Mouse (Mus musculus): Measurements from ENCODE around the gene Pdzk1ip1. TPM values are rescaled to one million over a fixed set of nuclear protein-coding genes. Genes with fewer than 3 reads are reported as not detected.

Gene Pdzk1ip1
- polyA plus RNA-seq, 1 experiment from 2014 or later = 90.5 TPM

- no peaks in the 10 kb centered on the region for H3K36me3 ChIP-seq (ENCODE audit: control insufficient read depth, insufficient read depth, low read length)
- H3K4me1 ChIP-seq (ENCODE audit: control insufficient read depth, insufficient read depth, low read length) = 0 out of 2 replicates have a peak, but pooled peaks cover 3% of the 10 kb centered on the region
- H3K27ac ChIP-seq (ENCODE audit: low read depth, low read length) = no peak overlapping the region
- no peak overlapping the region for H3K4me2 ChIP-seq (replicated peaks; ENCODE audit: low read depth, low read length)
- ATAC-seq (ENCODE audit: low FRiP score, low TSS enrichment) = 0 out of 2 replicates have a peak, but pooled peaks have one; percentile 36
- H3K9ac ChIP-seq (ENCODE audit: low read depth, low read length) = no peak overlapping the region
- WGBS = 22% methylated on average over 6 of the region's 6 CpGs
- H3K4me3 ChIP-seq (ENCODE audit: low read length) = no peak overlapping the region
- H3K9me3 ChIP-seq (ENCODE audit: control insufficient read depth, low read length) = no peaks in the 10 kb centered on the region
- H3K27me3 ChIP-seq (ENCODE audit: control insufficient read depth, insufficient read depth, low read length) = peaks cover 18% of the 10 kb centered on the region
Measured at GRCm38 (mm10) chr4:115085522-115086095, 2.9 kb upstream of the Pdzk1ip1 start.

DNA sequence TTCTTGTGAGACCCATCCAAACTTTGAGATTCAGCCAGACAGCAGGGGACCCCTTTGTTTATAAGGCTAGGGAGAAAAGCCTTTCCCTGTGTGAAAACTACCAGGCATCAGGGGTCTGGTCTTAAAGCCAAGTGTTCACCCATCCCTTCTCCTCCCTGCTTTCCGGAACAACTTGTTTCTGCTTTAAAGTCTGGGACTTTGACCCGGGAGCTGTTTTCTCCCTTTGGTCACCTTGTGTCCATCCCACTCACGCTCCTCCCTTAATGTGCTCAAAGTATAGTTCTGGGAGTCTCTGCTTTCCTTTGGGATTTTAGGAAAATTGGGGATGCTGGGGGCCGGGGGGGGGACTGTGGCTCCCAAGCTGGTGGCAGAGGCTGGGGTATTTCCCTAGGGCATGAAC, 2.3 kb upstream of the Pdzk1ip1 start:
- no peak overlapping the region for H3K4me2 ChIP-seq (replicated peaks; ENCODE audit: low read depth, low read length)
- no peaks in the 10 kb centered on the region for H3K36me3 ChIP-seq (ENCODE audit: control insufficient read depth, insufficient read depth, low read length)
- peaks cover 18% of the 10 kb centered on the region for H3K27me3 ChIP-seq (ENCODE audit: control insufficient read depth, insufficient read depth, low read length)
- no peak overlapping the region for H3K9ac ChIP-seq (ENCODE audit: low read depth, low read length)
- 0 out of 2 replicates have a peak, but pooled peaks cover 6% of the 10 kb centered on the region for H3K4me1 ChIP-seq (ENCODE audit: control insufficient read depth, insufficient read depth, low read length)
- H3K9me3 ChIP-seq (ENCODE audit: control insufficient read depth, low read length) = no peaks in the 10 kb centered on the region
- no peak overlapping the region for H3K27ac ChIP-seq (ENCODE audit: low read depth, low read length)
- no peak for ATAC-seq (ENCODE audit: low FRiP score, low TSS enrichment)
- no peak overlapping the region for H3K4me3 ChIP-seq (ENCODE audit: low read length)
- WGBS = 72% methylated on average over 4 of the region's 4 CpGs

GRCm38 (mm10) chr4:115086763-115087415, 1.6 kb upstream of the Pdzk1ip1 start:
- Histone ChIP-seq H3K4me2 (replicated peaks; ENCODE audit: low read depth, low read length) (no peak overlapping the region), H3K4me3 (ENCODE audit: low read length) (no peak overlapping the region), H3K27ac (ENCODE audit: low read depth, low read length) (no peak overlapping the region), H3K4me1 (ENCODE audit: control insufficient read depth, insufficient read depth, low read length) (0 out of 2 replicates have a peak, but pooled peaks cover 6% of the 10 kb centered on the region), H3K9ac (ENCODE audit: low read depth, low read length) (no peak overlapping the region), H3K36me3 (ENCODE audit: control insufficient read depth, insufficient read depth, low read length) (no peaks in the 10 kb centered on the region), H3K27me3 (ENCODE audit: control insufficient read depth, insufficient read depth, low read length) (peaks cover 18% of the 10 kb centered on the region), H3K9me3 (ENCODE audit: control insufficient read depth, low read length) (no peaks in the 10 kb centered on the region)
- ATAC-seq (ENCODE audit: low FRiP score, low TSS enrichment) = no peak
- 61% methylated on average over 3 of the region's 3 CpGs for WGBS

- ATAC-seq (ENCODE audit: low FRiP score, low TSS enrichment) = peak; percentile 26; the same call in 1 of the 2 replicates
- no peak overlapping the region for H3K4me2 ChIP-seq (replicated peaks; ENCODE audit: low read depth, low read length)
- H3K9me3 ChIP-seq (ENCODE audit: control insufficient read depth, low read length) = no peaks in the 10 kb centered on the region
- no peak overlapping the region for H3K9ac ChIP-seq (ENCODE audit: low read depth, low read length)
- H3K27me3 ChIP-seq (ENCODE audit: control insufficient read depth, insufficient read depth, low read length) = peaks cover 26% of the 10 kb centered on the region
- WGBS = 55% methylated on average over 2 of the region's 2 CpGs
- H3K36me3 ChIP-seq (ENCODE audit: control insufficient read depth, insufficient read depth, low read length) = no peaks in the 10 kb centered on the region
- no peak overlapping the region for H3K27ac ChIP-seq (ENCODE audit: low read depth, low read length)
- no peak overlapping the region for H3K4me3 ChIP-seq (ENCODE audit: low read length)
- 0 out of 2 replicates have a peak, but pooled peaks cover 8% of the 10 kb centered on the region for H3K4me1 ChIP-seq (ENCODE audit: control insufficient read depth, insufficient read depth, low read length)
Measured at GRCm38 (mm10) chr4:115090592-115090991, 2.1 kb downstream of the Pdzk1ip1 start.

DNA sequence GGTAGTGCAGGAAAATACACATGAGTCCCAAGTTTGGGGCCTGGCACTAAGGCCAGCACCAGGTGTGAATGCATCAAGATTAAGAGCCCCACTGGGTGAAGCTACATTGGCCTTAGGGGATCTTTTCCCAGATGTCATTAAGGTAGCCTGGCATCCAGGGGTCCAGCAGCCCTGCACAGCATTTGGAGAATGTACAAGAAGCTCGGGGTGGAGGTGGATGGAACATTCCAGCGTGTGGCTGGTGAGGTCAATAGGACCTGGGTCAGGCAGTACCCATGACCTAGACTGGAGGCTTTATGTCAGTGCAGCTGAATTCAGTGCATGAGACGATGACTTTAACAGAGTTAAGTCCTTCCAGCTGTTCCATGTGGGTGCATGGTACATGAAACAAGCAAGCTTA, 3.3 kb downstream of the Pdzk1ip1 start:
- Histone ChIP-seq H3K4me1 (ENCODE audit: control insufficient read depth, insufficient read depth, low read length) (peaks cover 19% of the 10 kb centered on the region; the same call in 1 of the 2 replicates), H3K4me2 (replicated peaks; ENCODE audit: low read depth, low read length) (no peak overlapping the region), H3K36me3 (ENCODE audit: control insufficient read depth, insufficient read depth, low read length) (no peaks in the 10 kb centered on the region), H3K27ac (ENCODE audit: low read depth, low read length) (no peak overlapping the region), H3K4me3 (ENCODE audit: low read length) (no peak overlapping the region), H3K9me3 (ENCODE audit: control insufficient read depth, low read length) (no peaks in the 10 kb centered on the region), H3K9ac (ENCODE audit: low read depth, low read length) (no peak overlapping the region), H3K27me3 (ENCODE audit: control insufficient read depth, insufficient read depth, low read length) (peaks cover 35% of the 10 kb centered on the region)
- WGBS = 78% methylated on average over 3 of the region's 3 CpGs
- ATAC-seq (ENCODE audit: low FRiP score, low TSS enrichment) = no peak

DNA sequence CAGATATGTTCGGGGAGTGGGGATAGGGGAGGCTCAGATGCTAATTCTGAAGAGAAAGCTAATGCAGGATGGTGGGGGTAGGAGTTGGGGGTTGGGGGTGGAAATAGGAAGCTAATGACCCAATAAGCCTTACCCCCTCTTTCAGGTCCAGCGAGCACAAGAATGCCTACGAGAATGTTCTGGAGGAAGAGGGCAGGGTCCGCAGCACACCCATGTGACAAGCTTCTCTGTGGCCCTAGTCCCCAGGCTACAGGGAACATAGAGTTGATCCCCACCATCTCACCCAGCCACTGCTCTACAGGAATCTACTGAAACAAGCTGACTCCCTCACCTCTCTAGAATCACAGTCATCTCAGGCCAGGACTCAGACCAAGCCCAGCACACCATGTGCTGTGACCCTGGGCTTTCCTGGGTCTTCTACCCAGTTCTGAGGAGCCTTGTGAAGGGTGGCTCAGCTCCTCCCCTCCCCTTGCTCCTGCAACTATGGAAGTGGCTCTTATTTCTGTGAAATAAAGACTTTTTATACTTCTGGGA, 4.9 kb downstream of the Pdzk1ip1 start:
- Histone ChIP-seq H3K4me2 (replicated peaks; ENCODE audit: low read depth, low read length) (no peak overlapping the region), H3K4me1 (ENCODE audit: control insufficient read depth, insufficient read depth, low read length) (peaks cover 22% of the 10 kb centered on the region; the same call in 1 of the 2 replicates), H3K9ac (ENCODE audit: low read depth, low read length) (no peak overlapping the region), H3K9me3 (ENCODE audit: control insufficient read depth, low read length) (no peaks in the 10 kb centered on the region), H3K4me3 (ENCODE audit: low read length) (no peak overlapping the region), H3K36me3 (ENCODE audit: control insufficient read depth, insufficient read depth, low read length) (no peaks in the 10 kb centered on the region), H3K27me3 (ENCODE audit: control insufficient read depth, insufficient read depth, low read length) (peaks cover 28% of the 10 kb centered on the region), H3K27ac (ENCODE audit: low read depth, low read length) (no peak overlapping the region)
- WGBS = 54% methylated on average over 4 of the region's 4 CpGs
- no peak for ATAC-seq (ENCODE audit: low FRiP score, low TSS enrichment)

DNA sequence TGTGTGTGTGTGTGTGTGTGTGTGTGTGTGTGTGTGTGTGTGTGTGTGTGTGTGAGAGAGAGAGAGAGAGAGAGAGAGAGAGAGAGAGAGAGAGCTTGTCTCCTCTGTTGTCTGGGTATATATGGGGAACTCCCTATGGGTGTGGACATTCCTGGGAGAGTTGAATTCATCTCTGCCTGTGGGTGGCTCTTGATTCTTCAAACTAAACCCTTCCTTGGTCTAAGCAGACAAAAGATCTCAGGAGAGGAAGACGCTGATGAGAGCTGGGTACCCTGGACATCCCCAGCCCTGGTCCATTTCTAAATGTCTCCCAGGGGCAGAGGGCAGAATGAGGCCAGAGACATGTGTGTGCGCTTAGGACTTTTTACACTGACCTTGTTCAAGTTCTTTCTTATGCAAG, 5.5 kb downstream of the Pdzk1ip1 start:
- no peaks in the 10 kb centered on the region for H3K9me3 ChIP-seq (ENCODE audit: control insufficient read depth, low read length)
- H3K36me3 ChIP-seq (ENCODE audit: control insufficient read depth, insufficient read depth, low read length) = no peaks in the 10 kb centered on the region
- no peak overlapping the region for H3K4me2 ChIP-seq (replicated peaks; ENCODE audit: low read depth, low read length)
- ATAC-seq (ENCODE audit: low FRiP score, low TSS enrichment) = no peak
- peaks cover 21% of the 10 kb centered on the region for H3K27me3 ChIP-seq (ENCODE audit: control insufficient read depth, insufficient read depth, low read length)
- WGBS = 89% methylated on average over 2 of the region's 2 CpGs
- peaks cover 19% of the 10 kb centered on the region; the same call in 1 of the 2 replicates for H3K4me1 ChIP-seq (ENCODE audit: control insufficient read depth, insufficient read depth, low read length)
- H3K9ac ChIP-seq (ENCODE audit: low read depth, low read length) = no peak overlapping the region
- no peak overlapping the region for H3K4me3 ChIP-seq (ENCODE audit: low read length)
- no peak overlapping the region for H3K27ac ChIP-seq (ENCODE audit: low read depth, low read length)

- peak overlapping the region; percentile 71; the same call in 1 of the 2 replicates for H3K27ac ChIP-seq (ENCODE audit: low read depth, low read length)
- H3K4me1 ChIP-seq (ENCODE audit: control insufficient read depth, insufficient read depth, low read length) = peaks cover 17% of the 10 kb centered on the region; the same call in 1 of the 2 replicates
- H3K36me3 ChIP-seq (ENCODE audit: control insufficient read depth, insufficient read depth, low read length) = no peaks in the 10 kb centered on the region
- H3K4me3 ChIP-seq (ENCODE audit: low read length) = peak overlapping the region; percentile 43
- 1% methylated on average over 29 of the region's 31 CpGs for WGBS
- H3K9ac ChIP-seq (ENCODE audit: low read depth, low read length) = peak overlapping the region; percentile 32; the same call in 1 of the 2 replicates
- no peaks in the 10 kb centered on the region for H3K9me3 ChIP-seq (ENCODE audit: control insufficient read depth, low read length)
- peak; percentile 82 for ATAC-seq (ENCODE audit: low FRiP score, low TSS enrichment)
- peaks cover 20% of the 10 kb centered on the region for H3K27me3 ChIP-seq (ENCODE audit: control insufficient read depth, insufficient read depth, low read length)
- peak overlapping the region; percentile 89 for H3K4me2 ChIP-seq (replicated peaks; ENCODE audit: low read depth, low read length)
Measured at GRCm38 (mm10) chr4:115095671-115096434, 7.3 kb downstream of the Pdzk1ip1 start.

Data from kidney, embryonic 14.5 days (tissue).